Mouse (Mus musculus) intestine, embryonic 14.5 days (tissue): ENCODE measurements around the gene Tagln2. TPM values are rescaled to one million over a fixed set of nuclear protein-coding genes. Genes with fewer than 3 reads are reported as not detected.

Source experiments
- ATAC-seq: fragments of 200-750 bp; cut with Nextera tagmentation; replicated peaks from 2 replicates; pipeline ENCODE4 v1.8.0; 2017; ENCODE audit warnings: low read depth, moderate number of reproducible peaks, moderate TSS enrichment, moderate library complexity; ENCODE audit not compliant: low FRiP score, low TSS enrichment
- DNase-seq: peaks from one replicate; pipeline ENCODE4 v3.0.0-alpha.2; 2018; ENCODE audit warnings: low spot score
- H3K27ac ChIP-seq: fragments of 300-500 bp; sonication (generic); 2 replicates; pipeline ENCODE4 v1.5.1; 2014; ENCODE audit warnings: low read depth, mild to moderate bottlenecking, control low read depth
- H3K27me3 ChIP-seq: fragments of 300-500 bp; sonication (generic); replicated peaks from 2 replicates; pipeline ENCODE4 v1.6.1; 2014; ENCODE audit warnings: low read length, control low read depth; ENCODE audit not compliant: control insufficient read depth, insufficient read depth
- H3K36me3 ChIP-seq: fragments of 300-500 bp; sonication (generic); 2 replicates; pipeline ENCODE4 v1.6.1; 2014; ENCODE audit warnings: low read length, control low read depth; ENCODE audit not compliant: control insufficient read depth, insufficient read depth
- H3K4me1 ChIP-seq: fragments of 300-500 bp; sonication (generic); replicated peaks from 2 replicates; pipeline ENCODE4 v1.6.1; 2014; ENCODE audit warnings: low read length, control low read depth, mixed read lengths; ENCODE audit not compliant: control insufficient read depth, insufficient read depth
- H3K4me2 ChIP-seq: fragments of 300-500 bp; sonication (generic); 2 replicates; pipeline ENCODE4 v1.6.1; 2014; ENCODE audit warnings: low read length
- H3K4me3 ChIP-seq: fragments of 300-500 bp; sonication (generic); 2 replicates; pipeline ENCODE4 v1.5.1; 2014; ENCODE audit warnings: low read depth, low read length, control low read depth, mixed read lengths
- H3K9ac ChIP-seq: fragments of 300-500 bp; sonication (generic); 2 replicates; pipeline ENCODE4 v1.6.1; 2014; ENCODE audit warnings: mild to moderate bottlenecking, low read length
- H3K9me3 ChIP-seq: fragments of 300-500 bp; sonication (generic); 2 replicates; pipeline ENCODE4 v1.6.1; 2016; ENCODE audit warnings: low read length, control low read depth; ENCODE audit not compliant: control insufficient read depth
- WGBS: fragments of 180-500 bp; shearing (Covaris S2); extraction: QIAGEN DNeasy Blood & Tissue Kit; methylation state at CpG from one replicate; pipeline ENCODE4 v1.1.7; 2014; 5-methylcytosine and 5-hydroxymethylcytosine counted together
- polyA plus RNA-seq: library from polyadenylated mRNA; unstranded; fragments of >200 nt; fragmentation: Nextera tagmentation; extraction: Ambion mirVana; gene quantifications from 2 replicates; pipeline ENCODE4 v1.2.1, GENCODE M21; 2014

Gene Tagln2
- polyA plus RNA-seq, 1 experiment from 2014 or later = 241 TPM

DNA sequence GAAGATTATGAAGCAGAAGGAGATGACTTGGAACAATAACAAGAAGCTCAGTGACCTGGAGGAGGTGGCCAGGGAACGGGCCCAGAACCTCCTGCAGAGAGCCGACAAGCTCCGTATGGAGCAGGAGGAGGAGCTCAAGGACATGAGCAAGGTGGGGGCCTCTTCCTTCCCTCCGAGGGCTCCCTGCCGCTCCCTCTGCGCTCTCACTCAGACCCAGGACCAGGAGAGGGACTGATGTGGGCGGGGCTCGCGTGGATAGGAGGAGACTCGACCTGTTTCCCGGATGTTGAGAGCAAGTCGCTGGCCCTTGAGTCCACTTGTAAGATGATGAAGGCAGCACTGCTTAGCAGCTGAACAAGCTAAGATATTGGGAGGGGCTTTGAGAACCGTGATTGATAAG is 32.7 kb downstream of the Tagln2 start:
- H3K27ac ChIP-seq = no peak overlapping the region
- ATAC-seq = peak; percentile 70
- no peak for DNase-seq
- WGBS = 1% methylated on average over 13 of the region's 13 CpGs
- H3K4me2 ChIP-seq = peak overlapping the region; percentile 50
- no peaks in the 10 kb centered on the region for H3K27me3 ChIP-seq
- H3K4me1 ChIP-seq = peaks cover 4% of the 10 kb centered on the region
- peak overlapping the region; percentile 23 for H3K4me3 ChIP-seq
- no peaks in the 10 kb centered on the region for H3K36me3 ChIP-seq
- H3K9me3 ChIP-seq = no peaks in the 10 kb centered on the region
- no peak overlapping the region for H3K9ac ChIP-seq

DNA sequence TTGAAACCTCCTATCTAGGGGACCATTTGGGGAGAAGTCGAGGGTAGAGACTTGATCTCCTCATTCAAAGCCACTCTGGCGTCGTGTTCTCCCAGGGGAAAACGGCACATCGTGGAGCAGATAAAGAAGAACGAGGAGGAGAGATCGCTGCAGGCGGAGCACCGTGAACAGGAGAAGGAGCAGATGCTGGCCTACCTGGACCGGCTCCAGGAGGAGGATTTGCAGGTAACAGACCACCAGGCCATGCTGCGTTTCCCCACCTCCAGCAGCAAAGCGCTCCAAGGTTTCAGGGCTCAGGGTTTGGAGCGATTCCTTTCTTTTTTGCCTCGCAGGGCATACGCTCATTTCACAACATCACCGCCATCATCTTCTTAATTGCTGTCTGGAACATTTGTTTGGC is 35.3 kb downstream of the Tagln2 start:
- no peak overlapping the region for H3K4me2 ChIP-seq
- peaks cover 4% of the 10 kb centered on the region for H3K4me1 ChIP-seq
- ATAC-seq (no peak), DNase-seq (no peak)
- no peaks in the 10 kb centered on the region for H3K36me3 ChIP-seq
- WGBS = 83% methylated on average over 16 of the region's 16 CpGs
- no peaks in the 10 kb centered on the region for H3K9me3 ChIP-seq
- H3K27me3 ChIP-seq = no peaks in the 10 kb centered on the region
- H3K4me3 ChIP-seq = no peak overlapping the region
- H3K27ac ChIP-seq = no peak overlapping the region
- H3K9ac ChIP-seq = no peak overlapping the region

DNA sequence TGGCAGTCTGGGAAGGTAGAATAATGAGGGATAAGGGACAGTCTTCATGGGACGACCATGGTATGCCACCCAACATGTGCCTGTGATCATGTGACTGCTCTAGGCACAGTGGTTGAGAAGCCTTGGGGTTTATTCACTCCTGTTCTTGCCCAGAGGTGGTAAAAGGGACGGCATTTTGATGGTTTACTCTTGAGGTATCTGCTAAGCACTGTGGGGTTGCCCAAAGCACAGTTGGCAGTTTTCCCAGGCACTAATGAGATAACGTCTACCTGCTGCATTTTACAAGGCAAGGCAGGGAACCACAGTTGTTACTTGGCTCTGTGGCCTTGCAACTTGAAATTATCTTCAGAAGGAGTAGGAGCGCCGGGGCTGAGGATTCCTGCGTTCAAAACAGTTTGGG is 40.0 kb downstream of the Tagln2 start:
- no peak overlapping the region for H3K9ac ChIP-seq
- DNase-seq = no peak
- H3K36me3 ChIP-seq = no peaks in the 10 kb centered on the region
- H3K27me3 ChIP-seq = no peaks in the 10 kb centered on the region
- H3K4me2 ChIP-seq = no peak overlapping the region
- no peaks in the 10 kb centered on the region for H3K9me3 ChIP-seq
- H3K4me1 ChIP-seq = no peaks in the 10 kb centered on the region
- WGBS = 69% methylated on average over 6 of the region's 6 CpGs
- ATAC-seq = no peak
- no peak overlapping the region for H3K27ac ChIP-seq
- no peak overlapping the region for H3K4me3 ChIP-seq

DNA sequence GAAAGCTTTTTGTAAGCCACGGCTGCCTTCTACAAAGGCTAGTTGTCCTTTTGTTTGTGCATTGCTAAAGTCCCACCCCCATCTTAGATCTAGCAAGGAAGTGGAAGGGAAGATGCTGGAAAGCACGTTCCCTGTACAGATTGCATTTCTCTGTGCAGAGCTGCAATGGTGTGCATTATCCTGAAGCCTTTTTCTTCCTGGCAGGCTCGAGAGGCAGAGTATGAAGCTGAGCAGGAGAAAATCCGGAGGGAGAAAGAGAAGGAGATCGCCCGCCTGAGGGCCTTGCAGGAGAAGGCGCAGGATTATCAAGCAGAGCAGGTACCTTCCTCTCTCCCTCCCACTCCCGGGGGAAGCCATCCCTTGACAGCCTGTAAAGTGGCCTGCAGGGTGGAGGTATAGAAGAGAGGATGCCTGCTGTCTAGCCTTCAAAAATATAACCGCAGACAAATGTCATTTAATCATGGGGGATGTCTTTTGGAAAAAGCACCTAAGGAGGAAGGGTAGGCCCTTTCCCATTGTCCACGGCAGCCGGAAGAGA is 40.5 kb downstream of the Tagln2 start:
- Histone ChIP-seq H3K4me2 (no peak overlapping the region), H3K4me3 (no peak overlapping the region), H3K27ac (no peak overlapping the region), H3K27me3 (no peaks in the 10 kb centered on the region), H3K9ac (no peak overlapping the region), H3K9me3 (no peaks in the 10 kb centered on the region), H3K36me3 (no peaks in the 10 kb centered on the region), H3K4me1 (no peaks in the 10 kb centered on the region)
- WGBS = 58% methylated on average over 11 of the region's 11 CpGs
- no peak for ATAC-seq
- no peak for DNase-seq

DNA sequence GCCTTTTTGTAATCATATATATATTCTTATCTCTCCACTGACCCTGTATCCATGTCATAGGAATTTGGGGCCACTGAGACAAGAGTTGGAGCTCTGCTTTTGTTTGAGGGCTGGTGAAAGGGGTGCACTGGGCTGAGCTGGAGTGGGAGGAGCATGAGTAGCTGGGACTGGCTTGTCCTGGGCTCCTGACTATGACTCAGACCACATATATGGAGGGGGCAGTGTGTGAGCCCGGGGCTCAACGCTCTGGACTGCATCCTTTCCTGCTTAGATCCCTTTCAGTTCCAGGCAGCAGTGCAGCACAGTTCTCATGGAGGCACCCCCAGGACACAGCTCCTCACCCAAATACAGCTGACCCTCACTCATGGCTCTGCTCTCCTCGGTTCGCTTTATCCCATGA is 46.2 kb downstream of the Tagln2 start:
- Histone ChIP-seq H3K9me3 (no peaks in the 10 kb centered on the region), H3K27me3 (no peaks in the 10 kb centered on the region), H3K27ac (no peak overlapping the region), H3K4me1 (peaks cover 8% of the 10 kb centered on the region), H3K4me2 (no peak overlapping the region), H3K36me3 (no peaks in the 10 kb centered on the region), H3K9ac (no peak overlapping the region), H3K4me3 (no peak overlapping the region)
- WGBS = 90% methylated on average over 4 of the region's 4 CpGs
- ATAC-seq = no peak
- no peak for DNase-seq

DNA sequence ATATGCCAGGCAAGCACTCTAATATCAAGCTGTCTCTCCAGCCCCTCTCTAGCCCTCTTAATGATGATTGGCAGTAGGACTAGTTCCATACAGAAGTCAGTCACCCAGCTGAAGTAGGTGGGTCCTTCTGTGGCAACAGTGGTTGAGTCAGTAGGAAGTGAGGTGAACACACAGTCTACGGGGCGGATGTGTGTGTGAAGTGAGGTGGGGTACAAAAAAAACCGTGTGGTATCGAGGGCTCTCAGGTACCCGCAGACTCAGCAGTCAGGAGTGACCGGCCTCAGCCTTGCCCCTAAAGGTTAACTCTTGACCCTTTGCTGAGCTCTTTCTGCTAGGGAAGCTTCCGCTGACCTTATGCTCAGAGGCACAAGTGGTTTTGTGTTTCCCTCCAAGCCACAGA is 48.7 kb downstream of the Tagln2 start:
- H3K27ac ChIP-seq = no peak overlapping the region
- 58% methylated on average over 7 of the region's 7 CpGs for WGBS
- H3K4me3 ChIP-seq = no peak overlapping the region
- no peaks in the 10 kb centered on the region for H3K9me3 ChIP-seq
- H3K9ac ChIP-seq = no peak overlapping the region
- H3K4me1 ChIP-seq = peaks cover 11% of the 10 kb centered on the region
- H3K36me3 ChIP-seq = no peaks in the 10 kb centered on the region
- H3K27me3 ChIP-seq = no peaks in the 10 kb centered on the region
- no peak for DNase-seq
- ATAC-seq = no peak
- no peak overlapping the region for H3K4me2 ChIP-seq

DNA sequence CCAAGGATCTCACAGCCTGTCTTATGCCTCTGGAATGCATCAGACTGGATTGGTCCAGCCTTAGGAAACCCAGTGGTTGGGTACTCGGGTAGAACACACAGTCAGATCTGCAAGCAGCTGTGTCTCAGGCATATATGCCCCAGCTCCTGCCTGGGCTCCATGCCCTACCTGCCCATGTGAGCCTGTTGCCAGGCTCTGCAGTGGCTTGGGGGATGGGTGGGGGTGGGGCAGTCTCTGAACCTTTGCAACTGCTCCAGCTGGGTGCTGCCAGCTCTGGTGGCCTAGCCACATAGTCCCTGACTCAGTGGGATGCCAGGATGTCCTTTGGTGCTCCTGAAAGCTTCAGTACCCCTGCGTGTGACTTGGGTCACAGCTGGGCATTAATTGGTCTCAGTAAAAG is 49.5 kb downstream of the Tagln2 start:
- WGBS = 23% methylated on average over 2 of the region's 2 CpGs
- H3K27me3 ChIP-seq = no peaks in the 10 kb centered on the region
- no peak overlapping the region for H3K27ac ChIP-seq
- no peak overlapping the region for H3K9ac ChIP-seq
- ATAC-seq (no peak), DNase-seq (no peak)
- peaks cover 11% of the 10 kb centered on the region for H3K4me1 ChIP-seq
- no peaks in the 10 kb centered on the region for H3K36me3 ChIP-seq
- 0 out of 2 replicates have a peak overlapping the region, but pooled peaks have one; percentile 43 for H3K4me3 ChIP-seq
- H3K4me2 ChIP-seq = peak overlapping the region; percentile 49
- H3K9me3 ChIP-seq = no peaks in the 10 kb centered on the region

DNA sequence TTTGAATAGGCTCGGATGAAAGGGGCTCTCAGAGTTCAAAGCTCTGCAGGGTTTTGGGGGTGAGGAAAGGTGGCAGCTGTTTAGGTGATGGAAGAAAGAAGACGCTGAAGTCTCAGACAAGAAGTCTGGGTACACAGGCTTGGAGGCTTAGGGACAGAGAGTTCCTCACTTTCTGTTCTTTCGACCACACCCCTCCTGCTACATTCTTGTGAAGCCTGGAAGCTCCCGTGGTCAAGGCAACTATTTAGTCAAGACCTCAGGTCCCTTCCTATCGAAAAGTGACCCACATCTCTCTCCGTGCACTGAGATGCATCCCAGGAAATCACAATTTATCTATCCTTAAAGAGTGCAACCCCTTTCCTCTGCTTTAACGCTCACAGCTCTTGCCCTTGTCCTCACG is 49.9 kb downstream of the Tagln2 start:
- H3K4me3 ChIP-seq = peak overlapping the region; percentile 43
- DNase-seq (no peak), ATAC-seq (no peak)
- H3K4me2 ChIP-seq = peak overlapping the region; percentile 49
- WGBS = 4% methylated on average over 8 of the region's 8 CpGs
- peaks cover 11% of the 10 kb centered on the region for H3K4me1 ChIP-seq
- no peaks in the 10 kb centered on the region for H3K9me3 ChIP-seq
- no peak overlapping the region for H3K27ac ChIP-seq
- no peaks in the 10 kb centered on the region for H3K27me3 ChIP-seq
- no peaks in the 10 kb centered on the region for H3K36me3 ChIP-seq
- peak overlapping the region; percentile 3; the same call in 1 of the 2 replicates for H3K9ac ChIP-seq

DNA sequence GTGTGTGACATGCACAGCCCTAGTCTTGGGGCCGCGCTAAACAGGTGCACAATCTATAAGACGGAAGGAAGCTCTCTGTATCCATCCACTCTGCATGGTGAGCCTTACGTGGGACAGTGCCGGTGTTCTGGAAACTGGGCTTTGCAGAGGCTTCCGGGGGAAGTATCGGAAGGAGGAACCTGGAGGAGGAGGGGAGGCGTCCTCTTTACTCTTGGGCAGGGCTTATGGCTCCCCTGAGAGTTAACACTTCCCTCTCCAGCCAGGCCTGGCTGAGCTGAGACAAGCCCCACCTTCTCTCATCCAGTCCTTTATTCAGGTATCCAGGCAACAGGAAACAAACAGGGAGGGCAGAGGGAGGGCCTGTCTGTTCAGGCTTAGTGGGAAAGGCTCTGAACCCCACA is 50.7 kb downstream of the Tagln2 start:
- WGBS = 0% methylated on average over 8 of the region's 8 CpGs

More for the DNA sequence above, 50.7 kb downstream of the Tagln2 start:
- ATAC-seq (peak; percentile 89), DNase-seq (peak; percentile 80)
- peaks cover 11% of the 10 kb centered on the region for H3K4me1 ChIP-seq
- H3K27me3 ChIP-seq = no peaks in the 10 kb centered on the region
- H3K4me2 ChIP-seq = peak overlapping the region; percentile 49
- no peaks in the 10 kb centered on the region for H3K36me3 ChIP-seq
- H3K9me3 ChIP-seq = no peaks in the 10 kb centered on the region
- peak overlapping the region; percentile 3 for H3K9ac ChIP-seq
- H3K4me3 ChIP-seq = peak overlapping the region; percentile 43
- no peak overlapping the region for H3K27ac ChIP-seq
